Mouse (Mus musculus): ENCODE results near the gene Slain2.
"Not testable (repeated sequence)": the region's sequence is repeated elsewhere in the genome, so short reads cannot be mapped to it uniquely, and the experiment has no call there.

DNA sequence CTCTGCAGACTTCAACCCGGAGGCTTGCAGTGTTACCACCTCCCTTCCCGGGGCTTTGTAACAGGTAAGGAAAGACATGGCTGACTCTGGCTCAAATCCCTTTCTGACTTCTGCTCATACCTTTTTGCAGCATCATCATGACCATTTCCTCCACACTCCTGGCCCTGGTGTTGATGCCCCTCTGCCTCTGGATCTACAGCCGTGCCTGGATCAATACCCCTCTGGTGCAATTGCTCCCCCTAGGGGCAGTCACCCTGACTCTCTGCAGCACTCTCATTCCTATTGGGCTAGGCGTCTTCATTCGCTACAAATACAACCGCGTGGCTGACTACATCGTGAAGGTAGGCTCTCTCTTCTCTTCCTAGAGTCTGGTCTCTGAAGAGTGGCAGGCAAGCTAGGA is 94.1 kb downstream of the Slain2 start:
- peak; percentile 67 for TF ChIP-seq CTCF (IDR thresholded peaks at IDR 0.05; ENCODE audit: low read depth)
- TF ChIP-seq EP300 (IDR thresholded peaks at IDR 0.05; ENCODE audit: low read depth) = not testable (repeated sequence)
